Mouse (Mus musculus) erythroblast, embryonic 14.5 days (primary cell): ENCODE results near the gene Fam192a. TPM values are rescaled to one million over a fixed set of nuclear protein-coding genes. Genes with fewer than 3 reads are reported as not detected.

Experiments
- H3K27me3 ChIP-seq: 2 replicates; pipeline ENCODE4 v1.6.1; 2012; ENCODE audit warnings: inconsistent platforms; ENCODE audit not compliant: control insufficient read depth
- H3K36me3 ChIP-seq: 2 replicates; pipeline ENCODE4 v1.6.1; 2012; ENCODE audit warnings: mild to moderate bottlenecking, inconsistent platforms; ENCODE audit not compliant: control insufficient read depth
- H3K4me1 ChIP-seq: 2 replicates; pipeline ENCODE4 v1.6.1; 2012; ENCODE audit warnings: inconsistent platforms; ENCODE audit not compliant: control insufficient read depth
- H3K4me3 ChIP-seq: replicated peaks from 2 replicates; pipeline ENCODE3; 2012; ENCODE audit warnings: moderate library complexity, mild to moderate bottlenecking, inconsistent platforms
- H3K9me3 ChIP-seq: 2 replicates; pipeline ENCODE4 v1.6.1; 2012; ENCODE audit warnings: low read length, inconsistent platforms, mixed read lengths; ENCODE audit not compliant: control insufficient read depth
- GATA1 ChIP-seq: IDR thresholded peaks from 2 replicates; pipeline ENCODE4 v1.6.1; 2012; ENCODE audit warnings: low read length, inconsistent platforms, mixed read lengths
- TAL1 ChIP-seq: IDR thresholded peaks from 3 replicates; pipeline ENCODE4 v1.6.1; 2012; ENCODE audit warnings: low read length, inconsistent platforms, mixed read lengths
- polyA plus RNA-seq: library from polyadenylated mRNA; stranded (reverse); fragments of >175 nt; gene quantifications from 2 replicates; pipeline ENCODE4 v1.2.3, GENCODE M21; 2012

Fam192a gene
- polyA plus RNA-seq, 1 experiment: 3.9 TPM

DNA sequence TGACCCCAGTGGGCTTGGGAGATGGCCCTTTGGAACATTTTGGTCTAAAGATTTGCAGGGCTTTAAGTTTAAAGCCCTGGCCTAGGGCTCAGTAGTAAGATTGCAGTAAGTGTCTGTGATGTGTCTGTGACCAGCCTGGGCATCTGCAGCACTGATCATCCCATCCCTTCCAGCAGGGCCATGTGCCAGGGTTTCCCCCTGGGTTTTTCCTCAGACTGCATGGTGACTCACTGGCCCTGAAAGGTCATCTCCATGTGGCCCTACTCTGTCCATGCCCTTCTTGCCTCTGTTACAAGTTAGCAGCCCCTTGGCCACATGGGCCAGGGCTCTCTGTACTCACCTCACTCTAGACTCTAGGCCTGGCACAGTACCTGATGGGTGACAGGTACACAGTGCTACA, 37.4 kb downstream of the Fam192a start:
- TF ChIP-seq GATA1: no peak
- Histone ChIP-seq H3K9me3 (no peaks in the 10 kb centered on the region), H3K36me3 (no peaks in the 10 kb centered on the region), H3K27me3 (0 out of 2 replicates have a peak, but pooled peaks cover 3% of the 10 kb centered on the region), H3K4me1 (no peaks in the 10 kb centered on the region), H3K4me3 (no peak overlapping the region)

GRCm38 (mm10) chr8:94561256-94561655, 40.5 kb downstream of the Fam192a start:
- TF ChIP-seq GATA1: no peak
- TF ChIP-seq TAL1: no peak
- 0 out of 2 replicates have a peak, but pooled peaks cover 3% of the 10 kb centered on the region for H3K27me3 ChIP-seq
- H3K4me3 ChIP-seq: no peak overlapping the region
- H3K9me3 ChIP-seq: no peaks in the 10 kb centered on the region
- no peaks in the 10 kb centered on the region for H3K36me3 ChIP-seq
- no peaks in the 10 kb centered on the region for H3K4me1 ChIP-seq

DNA sequence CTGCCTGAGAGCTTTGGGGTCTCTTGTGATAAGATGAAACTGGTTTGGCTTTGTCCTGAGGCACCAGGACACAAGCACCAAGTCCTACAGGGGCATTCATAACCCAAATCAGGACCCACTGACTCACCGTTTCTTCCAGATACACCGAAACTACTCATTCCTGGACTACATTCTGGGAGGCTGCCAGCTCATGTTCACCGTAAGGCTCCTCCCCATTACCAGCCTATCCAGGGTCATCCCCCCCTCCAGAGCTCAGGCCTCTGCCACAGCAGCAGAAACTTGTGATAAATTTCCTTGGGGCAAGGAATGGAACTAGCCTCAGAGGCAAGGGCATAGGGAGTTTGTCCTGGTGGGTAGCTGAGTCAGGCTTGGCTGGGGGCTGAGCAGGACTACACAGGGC, 44.5 kb downstream of the Fam192a start:
- Histone ChIP-seq H3K36me3 (no peaks in the 10 kb centered on the region), H3K4me3 (no peak overlapping the region), H3K4me1 (no peaks in the 10 kb centered on the region), H3K27me3 (no peaks in the 10 kb centered on the region), H3K9me3 (no peaks in the 10 kb centered on the region)
- TF ChIP-seq TAL1 (no peak), GATA1 (no peak)

DNA sequence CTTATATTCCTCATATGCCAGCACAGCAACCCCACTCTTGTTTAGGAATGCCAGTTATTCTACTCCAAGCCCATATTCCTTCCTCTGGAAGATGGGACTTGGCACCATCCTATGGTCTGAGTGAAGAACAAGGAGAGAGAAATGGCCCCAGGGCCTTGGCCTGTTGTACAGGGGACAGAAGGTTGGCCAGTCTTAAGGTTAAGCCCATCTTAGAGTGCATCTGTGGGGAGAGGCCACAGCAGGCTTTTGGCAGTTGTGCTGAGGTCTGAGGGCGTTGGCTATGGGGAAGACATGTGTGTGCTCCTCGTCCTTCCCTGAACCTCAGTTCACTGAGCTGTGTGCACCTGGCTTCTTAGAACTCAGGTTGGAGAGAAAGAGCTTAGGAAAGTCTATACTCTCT, 49.1 kb downstream of the Fam192a start:
- TF ChIP-seq TAL1 (no peak), GATA1 (no peak)
- Histone ChIP-seq H3K27me3 (no peaks in the 10 kb centered on the region), H3K4me1 (no peaks in the 10 kb centered on the region), H3K4me3 (no peak overlapping the region), H3K36me3 (no peaks in the 10 kb centered on the region), H3K9me3 (no peaks in the 10 kb centered on the region)

- TF ChIP-seq TAL1: no peak
- no peak for TF ChIP-seq GATA1
- Histone ChIP-seq H3K9me3 (no peaks in the 10 kb centered on the region), H3K4me1 (no peaks in the 10 kb centered on the region), H3K4me3 (no peak overlapping the region), H3K36me3 (no peaks in the 10 kb centered on the region), H3K27me3 (no peaks in the 10 kb centered on the region)
Observed at GRCm38 (mm10) chr8:94551471-94552422, 50.0 kb downstream of the Fam192a start.

DNA sequence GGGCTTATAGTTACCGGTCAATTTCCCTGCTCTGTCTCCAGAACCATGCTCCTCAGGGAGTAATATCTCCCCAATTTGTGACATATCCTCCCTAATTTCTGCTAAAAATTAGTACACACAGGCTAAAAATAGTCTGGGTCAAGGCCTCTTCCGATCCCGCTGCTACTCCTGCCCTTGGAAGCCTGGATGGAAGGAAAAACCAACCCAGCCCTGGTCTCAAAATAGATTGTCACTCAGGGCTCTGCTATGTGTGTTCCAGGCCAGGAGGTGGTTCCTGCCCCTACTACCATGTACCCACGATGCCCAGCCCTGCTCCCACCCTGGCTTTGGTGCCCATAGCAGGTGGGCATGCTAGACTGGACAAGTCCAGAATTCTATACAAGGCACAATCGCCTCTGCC, 51.8 kb downstream of the Fam192a start:
- H3K4me1 ChIP-seq: no peaks in the 10 kb centered on the region
- no peak for TF ChIP-seq GATA1
- no peak for TF ChIP-seq TAL1
- H3K9me3 ChIP-seq: no peaks in the 10 kb centered on the region
- H3K4me3 ChIP-seq: no peak overlapping the region
- H3K36me3 ChIP-seq: no peaks in the 10 kb centered on the region
- H3K27me3 ChIP-seq: no peaks in the 10 kb centered on the region

DNA sequence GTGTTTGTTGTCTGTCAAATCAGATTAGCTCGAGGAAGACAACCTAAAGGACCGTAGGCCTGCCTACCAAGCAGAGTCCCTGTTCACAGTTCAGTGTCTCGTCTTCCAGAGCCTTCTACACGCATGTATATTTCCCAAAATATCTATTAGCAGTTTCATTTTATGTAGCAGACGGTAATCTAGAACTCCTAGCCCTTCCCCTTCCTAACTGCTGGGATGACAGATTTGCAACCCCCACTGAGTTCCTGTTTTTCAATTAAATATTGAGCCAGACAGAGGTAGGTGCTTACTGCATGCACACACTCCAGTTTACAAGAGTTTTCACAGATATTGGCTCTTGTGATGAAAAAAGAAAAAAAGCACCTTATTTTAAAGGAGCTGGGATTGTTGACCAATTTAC, 52.3 kb downstream of the Fam192a start:
- Histone ChIP-seq H3K27me3 (no peaks in the 10 kb centered on the region), H3K4me3 (no peak overlapping the region), H3K9me3 (no peaks in the 10 kb centered on the region), H3K4me1 (no peaks in the 10 kb centered on the region), H3K36me3 (no peaks in the 10 kb centered on the region)
- TF ChIP-seq TAL1 (no peak), GATA1 (no peak)

DNA sequence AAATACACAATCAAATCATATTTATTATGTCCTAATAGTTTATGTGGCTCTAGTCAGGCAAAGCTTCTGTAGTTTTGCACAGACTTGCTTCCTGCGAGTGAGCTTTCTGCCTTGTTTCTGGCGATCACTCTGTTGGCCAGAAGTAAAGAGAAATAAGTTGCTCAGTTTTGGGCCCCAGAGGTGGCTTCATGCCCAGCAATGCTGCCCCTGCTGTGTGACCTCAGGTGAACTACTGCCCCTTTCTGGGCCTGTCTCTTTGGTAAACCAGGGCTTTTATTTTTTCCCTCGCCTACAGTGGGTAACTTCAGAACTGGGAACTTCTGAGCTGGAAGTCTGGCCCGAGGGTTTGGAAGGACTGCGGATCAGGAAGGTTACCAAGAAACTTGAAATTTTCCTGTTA, 52.8 kb downstream of the Fam192a start:
- H3K27me3 ChIP-seq: no peaks in the 10 kb centered on the region
- H3K9me3 ChIP-seq: no peaks in the 10 kb centered on the region
- no peaks in the 10 kb centered on the region for H3K4me1 ChIP-seq
- TF ChIP-seq TAL1 (no peak), GATA1 (no peak)
- no peak overlapping the region for H3K4me3 ChIP-seq
- H3K36me3 ChIP-seq: no peaks in the 10 kb centered on the region

- no peaks in the 10 kb centered on the region for H3K36me3 ChIP-seq
Observed at GRCm38 (mm10) chr8:94543981-94544380, 57.8 kb downstream of the Fam192a start.

More at GRCm38 (mm10) chr8:94543981-94544380, 57.8 kb downstream of the Fam192a start:
- H3K4me3 ChIP-seq: no peak overlapping the region
- H3K4me1 ChIP-seq: no peaks in the 10 kb centered on the region
- H3K9me3 ChIP-seq: no peaks in the 10 kb centered on the region
- no peak for TF ChIP-seq TAL1
- no peak for TF ChIP-seq GATA1
- no peaks in the 10 kb centered on the region for H3K27me3 ChIP-seq
